Mouse (Mus musculus): Measurements from ENCODE around the gene Kcnk5. TPM values are rescaled to one million over a fixed set of nuclear protein-coding genes. Genes with fewer than 3 reads are reported as not detected.

Kcnk5 gene
- polyA plus RNA-seq, 1 experiment from 2014 or later = 12.2 TPM

- Histone ChIP-seq H3K9me3 (ENCODE audit: control insufficient read depth, low read length) (no peaks in the 10 kb centered on the region), H3K27ac (ENCODE audit: low read depth, low read length) (no peak overlapping the region), H3K4me2 (replicated peaks; ENCODE audit: low read depth, low read length) (no peak overlapping the region), H3K27me3 (ENCODE audit: control insufficient read depth, insufficient read depth, low read length) (no peaks in the 10 kb centered on the region), H3K9ac (ENCODE audit: low read depth, low read length) (no peak overlapping the region), H3K36me3 (ENCODE audit: control insufficient read depth, insufficient read depth, low read length) (peaks cover 11% of the 10 kb centered on the region), H3K4me1 (ENCODE audit: control insufficient read depth, insufficient read depth, low read length) (peaks cover 33% of the 10 kb centered on the region), H3K4me3 (ENCODE audit: low read length) (no peak overlapping the region)
- ATAC-seq (ENCODE audit: low FRiP score, low TSS enrichment) = peak; percentile 55; the same call in 1 of the 2 replicates
- WGBS = 72% methylated on average over 22 of the region's 22 CpGs
Measured at GRCm38 (mm10) chr14:20149127-20150080, 32.2 kb downstream of the Kcnk5 start.

GRCm38 (mm10) chr14:20148514-20148913, 33.1 kb downstream of the Kcnk5 start:
- WGBS = 86% methylated on average over 11 of the region's 11 CpGs
- ATAC-seq (ENCODE audit: low FRiP score, low TSS enrichment) = no peak
- Histone ChIP-seq H3K36me3 (ENCODE audit: control insufficient read depth, insufficient read depth, low read length) (peaks cover 11% of the 10 kb centered on the region), H3K4me2 (replicated peaks; ENCODE audit: low read depth, low read length) (no peak overlapping the region), H3K9me3 (ENCODE audit: control insufficient read depth, low read length) (no peaks in the 10 kb centered on the region), H3K27ac (ENCODE audit: low read depth, low read length) (no peak overlapping the region), H3K4me1 (ENCODE audit: control insufficient read depth, insufficient read depth, low read length) (peaks cover 33% of the 10 kb centered on the region), H3K27me3 (ENCODE audit: control insufficient read depth, insufficient read depth, low read length) (no peaks in the 10 kb centered on the region), H3K9ac (ENCODE audit: low read depth, low read length) (no peak overlapping the region), H3K4me3 (ENCODE audit: low read length) (no peak overlapping the region)

GRCm38 (mm10) chr14:20147854-20148253, 33.8 kb downstream of the Kcnk5 start:
- WGBS = 70% methylated on average over 7 of the region's 7 CpGs
- no peak overlapping the region for H3K4me3 ChIP-seq (ENCODE audit: low read length)
- ATAC-seq (ENCODE audit: low FRiP score, low TSS enrichment) = no peak

GRCm38 (mm10) chr14:20144093-20144492, 37.5 kb downstream of the Kcnk5 start:
- Histone ChIP-seq H3K27ac (ENCODE audit: low read depth, low read length) (no peak overlapping the region), H3K9me3 (ENCODE audit: control insufficient read depth, low read length) (no peaks in the 10 kb centered on the region), H3K27me3 (ENCODE audit: control insufficient read depth, insufficient read depth, low read length) (no peaks in the 10 kb centered on the region), H3K4me3 (ENCODE audit: low read length) (no peak overlapping the region), H3K36me3 (ENCODE audit: control insufficient read depth, insufficient read depth, low read length) (peaks cover 17% of the 10 kb centered on the region), H3K9ac (ENCODE audit: low read depth, low read length) (no peak overlapping the region), H3K4me2 (replicated peaks; ENCODE audit: low read depth, low read length) (no peak overlapping the region), H3K4me1 (ENCODE audit: control insufficient read depth, insufficient read depth, low read length) (0 out of 2 replicates have a peak, but pooled peaks cover 7% of the 10 kb centered on the region)
- no peak for ATAC-seq (ENCODE audit: low FRiP score, low TSS enrichment)
- 70% methylated on average over 4 of the region's 4 CpGs for WGBS

More at GRCm38 (mm10) chr14:20147854-20148253, 33.8 kb downstream of the Kcnk5 start:
- Histone ChIP-seq H3K27me3 (ENCODE audit: control insufficient read depth, insufficient read depth, low read length) (no peaks in the 10 kb centered on the region), H3K27ac (ENCODE audit: low read depth, low read length) (no peak overlapping the region), H3K9ac (ENCODE audit: low read depth, low read length) (no peak overlapping the region), H3K4me1 (ENCODE audit: control insufficient read depth, insufficient read depth, low read length) (peaks cover 33% of the 10 kb centered on the region), H3K36me3 (ENCODE audit: control insufficient read depth, insufficient read depth, low read length) (peaks cover 11% of the 10 kb centered on the region), H3K4me2 (replicated peaks; ENCODE audit: low read depth, low read length) (no peak overlapping the region), H3K9me3 (ENCODE audit: control insufficient read depth, low read length) (no peaks in the 10 kb centered on the region)

GRCm38 (mm10) chr14:20138484-20139355, 42.9 kb downstream of the Kcnk5 start, which contains the start of gene Saysd1:
Saysd1 (minus strand) TSS chr14:20138534.
- H3K27me3 ChIP-seq (ENCODE audit: control insufficient read depth, insufficient read depth, low read length) = no peaks in the 10 kb centered on the region
- H3K4me1 ChIP-seq (ENCODE audit: control insufficient read depth, insufficient read depth, low read length) = no peaks in the 10 kb centered on the region
- no peak within 1 kb of the TSS for H3K27ac ChIP-seq (ENCODE audit: low read depth, low read length)
- H3K36me3 ChIP-seq (ENCODE audit: control insufficient read depth, insufficient read depth, low read length) = peaks cover 6% of the 10 kb centered on the region; the same call in 1 of the 2 replicates
- WGBS = 79% methylated on average over 16 of the region's 16 CpGs
- ATAC-seq (ENCODE audit: low FRiP score, low TSS enrichment) = no peak
- H3K9ac ChIP-seq (ENCODE audit: low read depth, low read length) = no peak within 1 kb of the TSS
- no peaks in the 10 kb centered on the region for H3K9me3 ChIP-seq (ENCODE audit: control insufficient read depth, low read length)
- no peak within 1 kb of the TSS for H3K4me3 ChIP-seq (ENCODE audit: low read length)
- H3K4me2 ChIP-seq (replicated peaks; ENCODE audit: low read depth, low read length) = no peak within 1 kb of the TSS

- no peak overlapping the region for H3K4me3 ChIP-seq (ENCODE audit: low read length)
- H3K9ac ChIP-seq (ENCODE audit: low read depth, low read length) = no peak overlapping the region
- no peak overlapping the region for H3K27ac ChIP-seq (ENCODE audit: low read depth, low read length)
- no peaks in the 10 kb centered on the region for H3K27me3 ChIP-seq (ENCODE audit: control insufficient read depth, insufficient read depth, low read length)
- H3K4me1 ChIP-seq (ENCODE audit: control insufficient read depth, insufficient read depth, low read length) = no peaks in the 10 kb centered on the region
- no peaks in the 10 kb centered on the region for H3K9me3 ChIP-seq (ENCODE audit: control insufficient read depth, low read length)
- no peaks in the 10 kb centered on the region for H3K36me3 ChIP-seq (ENCODE audit: control insufficient read depth, insufficient read depth, low read length)
- no peak for ATAC-seq (ENCODE audit: low FRiP score, low TSS enrichment)
- 80% methylated on average over 10 of the region's 10 CpGs for WGBS
- H3K4me2 ChIP-seq (replicated peaks; ENCODE audit: low read depth, low read length) = no peak overlapping the region
Measured at GRCm38 (mm10) chr14:20134965-20135671, 46.5 kb downstream of the Kcnk5 start.

GRCm38 (mm10) chr14:20128162-20128561, 53.4 kb downstream of the Kcnk5 start:
- H3K4me1 ChIP-seq (ENCODE audit: control insufficient read depth, insufficient read depth, low read length) = no peaks in the 10 kb centered on the region
- H3K4me2 ChIP-seq (replicated peaks; ENCODE audit: low read depth, low read length) = no peak overlapping the region
- H3K4me3 ChIP-seq (ENCODE audit: low read length) = no peak overlapping the region
- H3K36me3 ChIP-seq (ENCODE audit: control insufficient read depth, insufficient read depth, low read length) = no peaks in the 10 kb centered on the region
- no peak overlapping the region for H3K27ac ChIP-seq (ENCODE audit: low read depth, low read length)
- no peak for ATAC-seq (ENCODE audit: low FRiP score, low TSS enrichment)
- no peaks in the 10 kb centered on the region for H3K27me3 ChIP-seq (ENCODE audit: control insufficient read depth, insufficient read depth, low read length)
- no peaks in the 10 kb centered on the region for H3K9me3 ChIP-seq (ENCODE audit: control insufficient read depth, low read length)
- WGBS = 74% methylated on average over 6 of the region's 6 CpGs
- no peak overlapping the region for H3K9ac ChIP-seq (ENCODE audit: low read depth, low read length)

- no peak overlapping the region for H3K9ac ChIP-seq (ENCODE audit: low read depth, low read length)
- H3K4me2 ChIP-seq (replicated peaks; ENCODE audit: low read depth, low read length) = no peak overlapping the region
- no peak overlapping the region for H3K4me3 ChIP-seq (ENCODE audit: low read length)
- WGBS = 79% methylated on average over 15 of the region's 15 CpGs
- no peaks in the 10 kb centered on the region for H3K36me3 ChIP-seq (ENCODE audit: control insufficient read depth, insufficient read depth, low read length)
- ATAC-seq (ENCODE audit: low FRiP score, low TSS enrichment) = no peak
- no peaks in the 10 kb centered on the region for H3K4me1 ChIP-seq (ENCODE audit: control insufficient read depth, insufficient read depth, low read length)
- H3K9me3 ChIP-seq (ENCODE audit: control insufficient read depth, low read length) = no peaks in the 10 kb centered on the region
- H3K27me3 ChIP-seq (ENCODE audit: control insufficient read depth, insufficient read depth, low read length) = no peaks in the 10 kb centered on the region
- H3K27ac ChIP-seq (ENCODE audit: low read depth, low read length) = no peak overlapping the region
Measured at GRCm38 (mm10) chr14:20127406-20128087, 54.1 kb downstream of the Kcnk5 start.

All from kidney, embryonic 14.5 days (tissue).